Mouse (Mus musculus) kidney, adult 2 months (tissue): ENCODE results near the gene Wfdc2.

ENCODE experiments used
- CTCF ChIP-seq: fragments of 200-500 bp; conservative IDR thresholded peaks from 2 replicates; pipeline ENCODE4 v1.5.1; 2011; ENCODE audit warnings: low read depth, mild to moderate bottlenecking, control low read depth, low read length, moderate library complexity, mixed read lengths; ENCODE audit not compliant: insufficient read depth, insufficient read length
- POLR2A ChIP-seq: fragments of 200-500 bp; IDR thresholded peaks from one replicate; pipeline ENCODE4 v1.6.1; 2011; ENCODE audit warnings: low read depth, low read length, control low read depth

DNA sequence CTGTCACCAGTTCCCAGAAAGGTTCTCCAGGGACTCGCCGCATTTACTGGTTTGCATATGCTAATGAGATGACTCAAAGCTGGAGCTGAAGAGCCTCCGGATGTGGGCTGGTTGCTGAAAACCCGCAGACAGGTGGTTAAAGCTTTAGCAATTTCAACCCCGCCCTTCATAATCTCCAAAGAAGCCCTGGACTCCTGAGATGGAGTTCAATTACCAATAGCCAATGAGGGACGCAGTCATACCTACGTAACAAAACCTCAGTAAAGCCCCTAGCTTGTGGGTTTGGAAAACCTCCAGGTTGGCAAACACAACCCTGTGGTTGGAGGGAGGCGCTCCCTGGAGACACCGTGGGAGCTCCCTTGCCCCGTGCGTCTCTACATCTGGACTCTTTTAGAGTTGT lies 40.4 kb upstream of the Wfdc2 start:
- TF ChIP-seq POLR2A: no peak
- TF ChIP-seq CTCF: no peak
